Mouse (Mus musculus): ENCODE results near the gene Gpr132. TPM values are rescaled to one million over a fixed set of nuclear protein-coding genes. Genes with fewer than 3 reads are reported as not detected.

The Gpr132 gene
- total and polyA plus RNA-seq, 3 experiments, result 24.4 to 62.1 (median 44.7) TPM

DNA sequence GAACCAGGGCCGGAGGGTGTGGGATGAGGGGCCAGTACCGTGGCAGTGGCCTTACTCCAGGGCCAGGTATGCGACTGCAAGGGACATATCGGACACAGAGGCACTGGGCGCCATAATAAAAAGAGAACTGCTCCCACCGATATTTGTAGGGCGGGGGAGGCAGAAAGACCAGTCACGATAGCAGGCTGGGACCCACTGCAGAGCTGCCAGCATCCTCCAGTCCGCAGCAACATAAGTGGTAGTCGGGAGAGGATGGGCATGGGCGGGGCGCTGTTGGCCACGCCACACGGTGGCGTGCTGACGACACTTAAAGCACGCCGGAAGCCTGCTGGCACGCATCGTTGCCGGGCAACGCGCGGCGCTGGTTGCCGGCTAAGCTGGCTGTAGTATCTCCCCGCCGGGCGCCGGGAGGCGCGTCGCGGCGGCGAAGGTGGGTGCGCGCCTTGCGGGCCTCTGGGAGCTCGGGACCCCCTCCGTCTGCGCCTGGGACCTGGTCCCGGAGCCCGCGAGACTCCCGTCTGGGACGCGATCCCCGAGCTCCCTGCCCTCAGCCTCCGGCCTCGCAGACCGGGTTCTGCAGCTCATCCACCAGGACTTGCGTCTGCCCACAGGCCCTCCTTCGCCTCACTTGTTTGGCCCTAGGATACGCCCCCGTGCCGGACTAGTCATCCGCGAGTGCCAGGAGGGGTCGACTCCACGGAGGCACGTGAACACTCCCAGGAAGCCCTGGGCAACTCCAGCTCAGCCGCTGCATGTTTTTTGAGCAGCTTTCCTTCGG, 59.3 kb downstream of the Gpr132 start, which contains the start of gene Clba1 (continued):
- peak; percentile 45; the same call in 1 of the 2 replicates for TF ChIP-seq NRF1 (IDR thresholded peaks at IDR 0.05; ENCODE audit: low read depth, low read length)
- TF ChIP-seq SMC3 (IDR thresholded peaks at IDR 0.05; ENCODE audit: low read depth, low read length), result peak; percentile 5; the same call in 1 of the 2 replicates
- TF ChIP-seq MEF2A (IDR thresholded peaks at IDR 0.05; ENCODE audit: borderline replicate concordance, low read depth, low read length), result no peak
- no peak for TF ChIP-seq ETS1 (conservative IDR thresholded peaks at IDR 0.05; ENCODE audit: low read depth, low read length)
- no peak for TF ChIP-seq CHD2 (IDR thresholded peaks at IDR 0.05; ENCODE audit: low read length)
- no peak for TF ChIP-seq MAZ (IDR thresholded peaks at IDR 0.05; ENCODE audit: low read depth, low read length)
- TF ChIP-seq TCF12 (IDR thresholded peaks at IDR 0.05; ENCODE audit: low read depth, low read length), result peak; percentile 10; the same call in 1 of the 2 replicates
- no peak for TF ChIP-seq KAT2A (IDR thresholded peaks at IDR 0.05; ENCODE audit: insufficient replicate concordance, low read length)
- no peak for TF ChIP-seq CHD1 (IDR thresholded peaks at IDR 0.05; ENCODE audit: low read depth, low read length)
- peak; percentile 66 for TF ChIP-seq HCFC1 (IDR thresholded peaks at IDR 0.05; ENCODE audit: low read depth, low read length)
- no peak for TF ChIP-seq JUND (conservative IDR thresholded peaks at IDR 0.05; ENCODE audit: low read depth, low read length)
- TF ChIP-seq E2F4 (IDR thresholded peaks at IDR 0.05; ENCODE audit: insufficient replicate concordance, low read depth, low read length), result no peak
- no peak for TF ChIP-seq PAX5 (IDR thresholded peaks at IDR 0.05; ENCODE audit: low read length)
- TF ChIP-seq MAX (IDR thresholded peaks at IDR 0.05; ENCODE audit: low read length), result no peak
- TF ChIP-seq USF1 (IDR thresholded peaks at IDR 0.05; ENCODE audit: low read depth, low read length), result no peak
- no peak for TF ChIP-seq TBP (conservative IDR thresholded peaks at IDR 0.05; ENCODE audit: low read depth, low read length)
- TF ChIP-seq ZNF384 (IDR thresholded peaks at IDR 0.05; ENCODE audit: low read depth, low read length), result no peak
- TF ChIP-seq NELFE (IDR thresholded peaks at IDR 0.05; ENCODE audit: low read depth, low read length), result peak; percentile 46; the same call in 1 of the 2 replicates

DNA sequence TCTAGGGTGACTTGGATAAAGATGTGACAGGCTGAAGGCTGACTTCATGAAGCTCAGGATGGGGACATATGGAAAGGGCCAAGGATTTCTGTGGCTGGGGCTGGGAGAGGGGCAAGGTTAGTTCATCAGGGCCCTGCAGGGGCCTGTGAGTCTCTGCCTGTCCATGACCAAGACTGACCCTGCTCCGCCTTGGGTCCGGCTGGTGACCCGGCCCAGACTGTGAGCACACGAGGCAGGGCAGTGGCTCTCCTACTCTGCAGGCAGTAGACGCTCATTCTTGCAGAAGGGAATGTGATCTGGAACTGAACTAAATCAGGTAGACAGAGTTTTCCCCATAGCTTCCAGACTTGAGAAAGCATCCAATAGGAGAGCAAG, 59.8 kb downstream of the Gpr132 start:
- no peak overlapping the region for H3K27ac ChIP-seq (ENCODE audit: insufficient read depth, low read depth)
- no peak for TF ChIP-seq MEF2A (IDR thresholded peaks at IDR 0.05; ENCODE audit: borderline replicate concordance, low read depth, low read length)
- no peak for TF ChIP-seq UBTF (IDR thresholded peaks at IDR 0.05; ENCODE audit: low read depth, low read length)
- TF ChIP-seq ZKSCAN1 (IDR thresholded peaks at IDR 0.05; ENCODE audit: borderline replicate concordance, low read depth, low read length), result no peak
- no peak for TF ChIP-seq NRF1 (IDR thresholded peaks at IDR 0.05; ENCODE audit: low read depth, low read length)
- TF ChIP-seq JUN (IDR thresholded peaks at IDR 0.05; ENCODE audit: insufficient read depth, low read depth, low read length), result no peak
- TF ChIP-seq PAX5 (IDR thresholded peaks at IDR 0.05; ENCODE audit: low read length), result no peak
- no peak for TF ChIP-seq GABPA (IDR thresholded peaks at IDR 0.05; ENCODE audit: insufficient replicate concordance, low read depth, low read length)
- TF ChIP-seq KAT2A (IDR thresholded peaks at IDR 0.05; ENCODE audit: insufficient replicate concordance, low read length), result no peak
- TF ChIP-seq RAD21 (IDR thresholded peaks at IDR 0.05; ENCODE audit: low read depth, low read length), result no peak
- TF ChIP-seq TCF12 (IDR thresholded peaks at IDR 0.05; ENCODE audit: low read depth, low read length), result no peak
- TF ChIP-seq SIN3A (IDR thresholded peaks at IDR 0.05; ENCODE audit: low read length), result no peak
- no peak for TF ChIP-seq JUND (conservative IDR thresholded peaks at IDR 0.05; ENCODE audit: low read depth, low read length)
- TF ChIP-seq MXI1 (IDR thresholded peaks at IDR 0.05; ENCODE audit: low read depth, low read length), result no peak
- no peak for TF ChIP-seq TBP (conservative IDR thresholded peaks at IDR 0.05; ENCODE audit: low read depth, low read length)
- no peak for TF ChIP-seq SMC3 (IDR thresholded peaks at IDR 0.05; ENCODE audit: low read depth, low read length)
- no peak for TF ChIP-seq CHD2 (IDR thresholded peaks at IDR 0.05; ENCODE audit: low read length)
- TF ChIP-seq POLR2AphosphoS2 (IDR thresholded peaks at IDR 0.05; ENCODE audit: low read depth, low read length), result no peak
- no peak for TF ChIP-seq EP300 (IDR thresholded peaks at IDR 0.05; ENCODE audit: low read length)
- no peak for DNase-seq (ENCODE audit: extremely low read depth)
- H3K4me3 ChIP-seq (replicated peaks in 1 of 3; ENCODE audit: low read depth in 2 of 3, low read length in 2 of 3, poor library complexity in 1 of 3), result peak overlapping the region; percentile 37 to 64 (median 58)
- in situ Hi-C loops (cut with MboI; ENCODE audit: low pct_ligation_motif_present, low pct_unique_long_range_greater_than_20kb, low sequenced_read_pairs), result no loop called here
- peak overlapping the region; percentile 40 for H3K4me2 ChIP-seq (ENCODE audit: insufficient read depth, low read depth, poor library complexity, severe bottlenecking)
- peak overlapping the region; percentile 42; the same call in 1 of the 2 replicates for H3K9ac ChIP-seq (ENCODE audit: insufficient read depth, low read depth)
- H3K79me2 ChIP-seq (replicated peaks; ENCODE audit: control insufficient read depth, extremely low read depth, insufficient read depth, poor library complexity, severe bottlenecking), result no peaks in the 10 kb centered on the region
- H3K27me3 ChIP-seq (replicated peaks), result peaks cover 10% of the 10 kb centered on the region
- dilution Hi-C loops (cut with MboI; ENCODE audit: extremely low pct_ligation_motif_present, extremely low pct_unique_long_range_greater_than_20kb, low sequenced_read_pairs), result no loop called here
- H3K9me3 ChIP-seq (replicated peaks; ENCODE audit: low read length), result no peaks in the 10 kb centered on the region
- peaks cover 3 to 20% of the 10 kb centered on the region in 2 experiments for H3K36me3 ChIP-seq (replicated peaks in 1 of 2; ENCODE audit: control insufficient read depth in 1 of 2, insufficient read depth in 1 of 2, low read length in 1 of 2)
- H3K4me1 ChIP-seq (ENCODE audit: control insufficient read depth in 1 of 2, insufficient read depth in 2 of 2), result peaks cover 5 to 25% of the 10 kb centered on the region in 2 experiments; a peak in 3 of 4 replicates
